Mouse (Mus musculus): Measurements from ENCODE around the gene Fam229b. TPM values are rescaled to one million over a fixed set of nuclear protein-coding genes. Genes with fewer than 3 reads are reported as not detected.

The Fam229b gene
- polyA plus RNA-seq, 1 experiment, result 1,286 TPM

- H3K27ac ChIP-seq (ENCODE audit: control insufficient read depth, insufficient read depth, low read depth, low read length), result no peak overlapping the region
- no peaks in the 10 kb centered on the region for H3K36me3 ChIP-seq (ENCODE audit: control insufficient read depth, insufficient read depth, low read length)
- no peak overlapping the region for H3K4me3 ChIP-seq (ENCODE audit: control insufficient read depth, low read depth, low read length)
- TF ChIP-seq POLR2A (IDR thresholded peaks at IDR 0.05; ENCODE audit: control insufficient read depth, low read depth, low read length) (no peak), CTCF (IDR thresholded peaks at IDR 0.05; ENCODE audit: control insufficient read depth, insufficient read depth, insufficient replicate concordance, low read depth, low read length) (no peak)
- no peaks in the 10 kb centered on the region for H3K4me1 ChIP-seq (ENCODE audit: control insufficient read depth, insufficient read depth, low read length)
- H3K27me3 ChIP-seq (ENCODE audit: control insufficient read depth, insufficient read depth, low read length), result no peaks in the 10 kb centered on the region
Observed at GRCm38 (mm10) chr10:39161406-39161805, 27.7 kb upstream of the Fam229b start.

GRCm38 (mm10) chr10:39158306-39158705, 24.6 kb upstream of the Fam229b start:
- Histone ChIP-seq H3K27me3 (ENCODE audit: control insufficient read depth, insufficient read depth, low read length) (no peaks in the 10 kb centered on the region), H3K27ac (ENCODE audit: control insufficient read depth, insufficient read depth, low read depth, low read length) (no peak overlapping the region), H3K36me3 (ENCODE audit: control insufficient read depth, insufficient read depth, low read length) (no peaks in the 10 kb centered on the region; the same call in 1 of the 2 replicates), H3K4me3 (ENCODE audit: control insufficient read depth, low read depth, low read length) (no peak overlapping the region), H3K4me1 (ENCODE audit: control insufficient read depth, insufficient read depth, low read length) (no peaks in the 10 kb centered on the region)
- TF ChIP-seq POLR2A (IDR thresholded peaks at IDR 0.05; ENCODE audit: control insufficient read depth, low read depth, low read length) (no peak), CTCF (IDR thresholded peaks at IDR 0.05; ENCODE audit: control insufficient read depth, insufficient read depth, insufficient replicate concordance, low read depth, low read length) (no peak)

- Histone ChIP-seq H3K4me3 (ENCODE audit: control insufficient read depth, low read depth, low read length) (no peak overlapping the region), H3K36me3 (ENCODE audit: control insufficient read depth, insufficient read depth, low read length) (no peaks in the 10 kb centered on the region; the same call in 1 of the 2 replicates), H3K27me3 (ENCODE audit: control insufficient read depth, insufficient read depth, low read length) (no peaks in the 10 kb centered on the region), H3K4me1 (ENCODE audit: control insufficient read depth, insufficient read depth, low read length) (no peaks in the 10 kb centered on the region), H3K27ac (ENCODE audit: control insufficient read depth, insufficient read depth, low read depth, low read length) (no peak overlapping the region)
- no peak for TF ChIP-seq CTCF (IDR thresholded peaks at IDR 0.05; ENCODE audit: control insufficient read depth, insufficient read depth, insufficient replicate concordance, low read depth, low read length)
- no peak for TF ChIP-seq POLR2A (IDR thresholded peaks at IDR 0.05; ENCODE audit: control insufficient read depth, low read depth, low read length)
Observed at GRCm38 (mm10) chr10:39157321-39157720, 23.6 kb upstream of the Fam229b start.

GRCm38 (mm10) chr10:39156719-39157118, 23.0 kb upstream of the Fam229b start:
- H3K27me3 ChIP-seq (ENCODE audit: control insufficient read depth, insufficient read depth, low read length), result no peaks in the 10 kb centered on the region
- no peaks in the 10 kb centered on the region for H3K4me1 ChIP-seq (ENCODE audit: control insufficient read depth, insufficient read depth, low read length)
- H3K4me3 ChIP-seq (ENCODE audit: control insufficient read depth, low read depth, low read length), result no peak overlapping the region
- no peaks in the 10 kb centered on the region; the same call in 1 of the 2 replicates for H3K36me3 ChIP-seq (ENCODE audit: control insufficient read depth, insufficient read depth, low read length)
- no peak overlapping the region for H3K27ac ChIP-seq (ENCODE audit: control insufficient read depth, insufficient read depth, low read depth, low read length)
- TF ChIP-seq POLR2A (IDR thresholded peaks at IDR 0.05; ENCODE audit: control insufficient read depth, low read depth, low read length), result no peak
- TF ChIP-seq CTCF (IDR thresholded peaks at IDR 0.05; ENCODE audit: control insufficient read depth, insufficient read depth, insufficient replicate concordance, low read depth, low read length), result no peak

GRCm38 (mm10) chr10:39142216-39142615, 8.5 kb upstream of the Fam229b start:
- no peak for TF ChIP-seq CTCF (IDR thresholded peaks at IDR 0.05; ENCODE audit: control insufficient read depth, insufficient read depth, insufficient replicate concordance, low read depth, low read length)
- TF ChIP-seq POLR2A (IDR thresholded peaks at IDR 0.05; ENCODE audit: control insufficient read depth, low read depth, low read length), result no peak
- Histone ChIP-seq H3K36me3 (ENCODE audit: control insufficient read depth, insufficient read depth, low read length) (peaks cover 3% of the 10 kb centered on the region), H3K4me3 (ENCODE audit: control insufficient read depth, low read depth, low read length) (no peak overlapping the region)

GRCm38 (mm10) chr10:39141401-39141800, 7.7 kb upstream of the Fam229b start:
- Histone ChIP-seq H3K4me3 (ENCODE audit: control insufficient read depth, low read depth, low read length) (no peak overlapping the region), H3K27me3 (ENCODE audit: control insufficient read depth, insufficient read depth, low read length) (no peaks in the 10 kb centered on the region), H3K27ac (ENCODE audit: control insufficient read depth, insufficient read depth, low read depth, low read length) (no peak overlapping the region), H3K4me1 (ENCODE audit: control insufficient read depth, insufficient read depth, low read length) (no peaks in the 10 kb centered on the region), H3K36me3 (ENCODE audit: control insufficient read depth, insufficient read depth, low read length) (peaks cover 3% of the 10 kb centered on the region)
- TF ChIP-seq CTCF (IDR thresholded peaks at IDR 0.05; ENCODE audit: control insufficient read depth, insufficient read depth, insufficient replicate concordance, low read depth, low read length) (no peak), POLR2A (IDR thresholded peaks at IDR 0.05; ENCODE audit: control insufficient read depth, low read depth, low read length) (no peak)

More at GRCm38 (mm10) chr10:39142216-39142615, 8.5 kb upstream of the Fam229b start:
- Histone ChIP-seq H3K27me3 (ENCODE audit: control insufficient read depth, insufficient read depth, low read length) (no peaks in the 10 kb centered on the region), H3K27ac (ENCODE audit: control insufficient read depth, insufficient read depth, low read depth, low read length) (no peak overlapping the region), H3K4me1 (ENCODE audit: control insufficient read depth, insufficient read depth, low read length) (no peaks in the 10 kb centered on the region)

GRCm38 (mm10) chr10:39140843-39141242, 7.1 kb upstream of the Fam229b start:
- Histone ChIP-seq H3K4me1 (ENCODE audit: control insufficient read depth, insufficient read depth, low read length) (no peaks in the 10 kb centered on the region), H3K4me3 (ENCODE audit: control insufficient read depth, low read depth, low read length) (no peak overlapping the region), H3K27me3 (ENCODE audit: control insufficient read depth, insufficient read depth, low read length) (no peaks in the 10 kb centered on the region), H3K27ac (ENCODE audit: control insufficient read depth, insufficient read depth, low read depth, low read length) (no peak overlapping the region), H3K36me3 (ENCODE audit: control insufficient read depth, insufficient read depth, low read length) (peaks cover 3% of the 10 kb centered on the region)
- TF ChIP-seq CTCF (IDR thresholded peaks at IDR 0.05; ENCODE audit: control insufficient read depth, insufficient read depth, insufficient replicate concordance, low read depth, low read length) (no peak), POLR2A (IDR thresholded peaks at IDR 0.05; ENCODE audit: control insufficient read depth, low read depth, low read length) (no peak)

- H3K36me3 ChIP-seq (ENCODE audit: control insufficient read depth, insufficient read depth, low read length), result no peaks in the 10 kb centered on the region; the same call in 1 of the 2 replicates
- H3K27ac ChIP-seq (ENCODE audit: control insufficient read depth, insufficient read depth, low read depth, low read length), result no peak overlapping the region
- peaks cover 2% of the 10 kb centered on the region; the same call in 1 of the 2 replicates for H3K4me1 ChIP-seq (ENCODE audit: control insufficient read depth, insufficient read depth, low read length)
- H3K4me3 ChIP-seq (ENCODE audit: control insufficient read depth, low read depth, low read length), result no peak overlapping the region
- no peaks in the 10 kb centered on the region for H3K27me3 ChIP-seq (ENCODE audit: control insufficient read depth, insufficient read depth, low read length)
- no peak for TF ChIP-seq CTCF (IDR thresholded peaks at IDR 0.05; ENCODE audit: control insufficient read depth, insufficient read depth, insufficient replicate concordance, low read depth, low read length)
- TF ChIP-seq POLR2A (IDR thresholded peaks at IDR 0.05; ENCODE audit: control insufficient read depth, low read depth, low read length), result no peak
Observed at GRCm38 (mm10) chr10:39138761-39139160, 5.0 kb upstream of the Fam229b start.

Data from testis, adult 2 months (tissue).